In the genomic region with DNA sequence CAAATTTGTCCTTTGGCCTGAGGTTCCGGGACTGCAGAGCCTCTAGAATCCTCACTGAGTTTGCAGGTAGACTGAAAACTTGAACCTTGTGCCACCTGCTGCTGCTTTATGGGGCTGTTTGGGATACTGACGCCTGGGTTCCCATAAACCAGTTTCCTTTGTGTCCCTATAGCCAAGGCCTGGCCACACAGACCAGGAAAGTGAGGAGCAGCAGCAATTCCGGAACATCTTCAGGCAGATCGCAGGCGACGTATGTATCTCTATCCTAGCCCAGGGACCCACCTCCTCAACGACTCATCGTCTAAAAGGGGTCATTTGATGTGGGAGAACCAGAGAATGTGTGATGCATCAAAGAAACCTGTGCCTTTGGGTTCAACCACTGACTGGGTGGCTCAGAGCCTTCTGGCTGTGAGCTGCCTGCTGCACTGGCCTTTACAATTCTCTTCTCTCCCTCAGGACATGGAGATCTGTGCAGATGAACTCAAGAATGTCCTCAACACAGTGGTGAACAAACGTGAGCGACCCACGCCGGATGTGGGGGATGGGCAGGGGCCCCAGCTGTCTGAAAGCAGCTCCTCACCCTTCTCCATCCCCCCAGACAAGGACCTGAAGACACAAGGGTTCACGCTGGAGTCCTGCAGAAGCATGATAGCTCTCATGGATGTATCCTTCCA, we compare ENCODE assay signal across 12 mouse cellular contexts. TPM values are rescaled to one million over a fixed set of nuclear protein-coding genes. Genes with fewer than 3 reads are reported as not detected.
A peak's percentile ranks its signal among the peaks of the same experiment; 100 is the strongest.
DNase-seq lines count a peak whose midpoint lies in the region; ATAC-seq and TF ChIP-seq lines count a peak whose summit lies in the region.
"Had no signal": no experiment of that assay in that cellular context is flagged by ENCODE, and none has a peak within 500 bp of the region (broad histone marks: within the 10 kb centered on the region; RNA-seq: fewer than 3 reads in every experiment).

No protein-coding gene starts in this region.

- no peak for ATAC-seq in heart, embryonic 11.5 days (replicated peaks; ENCODE audit: insufficient number of reproducible peaks, low FRiP score, low TSS enrichment)
- ATAC-seq in limb, embryonic 14.5 days (ENCODE audit: low FRiP score, low read depth), result no peak
- ATAC-seq: forebrain, embryonic 14.5 days had no signal

- H3K4me3 ChIP-seq in heart, embryonic 10.5 days, result no peak overlapping the region
- no peak overlapping the region for H3K4me3 ChIP-seq in heart, embryonic 11.5 days (ENCODE audit: low read depth, low read length)
- no peak overlapping the region for H3K4me3 ChIP-seq in limb, embryonic 14.5 days (replicated peaks; ENCODE audit: low read length)
- no peak overlapping the region for H3K4me3 ChIP-seq in limb, embryonic 10.5 days
- H3K4me3 ChIP-seq: embryonic facial prominence, embryonic 13.5 days had no signal

- H3K4me2 ChIP-seq in heart, embryonic 11.5 days, result no peak overlapping the region
- H3K4me2 ChIP-seq in limb, embryonic 14.5 days (replicated peaks; ENCODE audit: low read depth, low read length, severe bottlenecking), result no peak overlapping the region
- H3K4me2 ChIP-seq: embryonic facial prominence, embryonic 13.5 days had no signal

- no peaks in the 10 kb centered on the region for H3K27me3 ChIP-seq in heart, embryonic 10.5 days (ENCODE audit: insufficient read depth, poor library complexity, severe bottlenecking)
- no peaks in the 10 kb centered on the region for H3K27me3 ChIP-seq in heart, embryonic 11.5 days (ENCODE audit: control insufficient read depth, insufficient read depth, low read length)
- H3K27me3 ChIP-seq in limb, embryonic 14.5 days (ENCODE audit: control insufficient read depth, insufficient read depth, low read length), result no peaks in the 10 kb centered on the region
- H3K27me3 ChIP-seq in limb, embryonic 10.5 days (ENCODE audit: low read depth, poor library complexity, severe bottlenecking), result no peaks in the 10 kb centered on the region
- H3K27me3 ChIP-seq: embryonic facial prominence, embryonic 13.5 days had no signal

- H3K27ac ChIP-seq in heart, embryonic 10.5 days, result peak overlapping the region; percentile 80; the same call in 1 of the 2 replicates
- H3K27ac ChIP-seq in heart, embryonic 11.5 days (ENCODE audit: low read depth, low read length), result no peak overlapping the region
- no peak overlapping the region for H3K27ac ChIP-seq in limb, embryonic 14.5 days (replicated peaks; ENCODE audit: low read depth, low read length)
- H3K27ac ChIP-seq in limb, embryonic 10.5 days, result no peak overlapping the region
- H3K27ac ChIP-seq: embryonic facial prominence, embryonic 13.5 days; liver, embryonic 14.5 days had no signal

- no peak overlapping the region for H3K9ac ChIP-seq in heart, embryonic 11.5 days (ENCODE audit: low read depth, low read length)
- 0 out of 2 replicates have a peak overlapping the region, but pooled peaks have one; percentile 2 for H3K9ac ChIP-seq in limb, embryonic 14.5 days (ENCODE audit: low read depth, low read length, severe bottlenecking)
- H3K9ac ChIP-seq: embryonic facial prominence, embryonic 13.5 days; liver, embryonic 14.5 days had no signal

- no peaks in the 10 kb centered on the region for H3K9me3 ChIP-seq in heart, embryonic 10.5 days
- no peaks in the 10 kb centered on the region for H3K9me3 ChIP-seq in heart, embryonic 11.5 days (replicated peaks; ENCODE audit: control insufficient read depth, low read length)
- no peaks in the 10 kb centered on the region for H3K9me3 ChIP-seq in limb, embryonic 14.5 days (ENCODE audit: control insufficient read depth, low read length)
- H3K9me3 ChIP-seq in limb, embryonic 10.5 days (replicated peaks), result no peaks in the 10 kb centered on the region
- H3K9me3 ChIP-seq: embryonic facial prominence, embryonic 13.5 days had no signal

- DNase-seq in heart, embryonic 10.5 days (ENCODE audit: low spot score), result no peak
- no peak for DNase-seq in limb, embryonic 14.5 days (ENCODE audit: low spot score)
- no peak for DNase-seq in limb, embryonic 10.5 days (ENCODE audit: low spot score)
- DNase-seq in Muller cell, postnatal 12 days (ENCODE audit: inconsistent ontology term), result peak; percentile 26
- peak; percentile 92 to 94 for DNase-seq in thymus, postnatal 10 days (ENCODE audit: low spot score in 2 of 2)
- no peak for DNase-seq in layer of hippocampus, adult 18-20 months (ENCODE audit: low spot score in 2 of 2)
- no peak for DNase-seq in spleen, adult 12 weeks (ENCODE audit: low spot score)
- DNase-seq: gastrocnemius, postnatal 36 days had no signal

- WGBS in heart, embryonic 10.5 days, result 58% methylated on average over 13 of the region's 13 CpGs
- WGBS in heart, embryonic 11.5 days (ENCODE audit: insufficient replicate concordance), result 61% methylated on average over 13 of the region's 13 CpGs
- WGBS in limb, embryonic 14.5 days, result 66% methylated on average over 13 of the region's 13 CpGs
- WGBS in limb, embryonic 10.5 days, result 62% methylated on average over 13 of the region's 13 CpGs

- H3K36me3 ChIP-seq in heart, embryonic 10.5 days, result peaks cover 25% of the 10 kb centered on the region
- H3K36me3 ChIP-seq in heart, embryonic 11.5 days (ENCODE audit: control insufficient read depth, insufficient read depth, low read length), result peaks cover 11% of the 10 kb centered on the region; the same call in 1 of the 2 replicates
- peaks cover 21% of the 10 kb centered on the region for H3K36me3 ChIP-seq in limb, embryonic 14.5 days (ENCODE audit: control insufficient read depth, insufficient read depth, low read length)
- H3K36me3 ChIP-seq in limb, embryonic 10.5 days, result peaks cover 31% of the 10 kb centered on the region

- peaks cover 45% of the 10 kb centered on the region for H3K4me1 ChIP-seq in heart, embryonic 10.5 days
- peaks cover 31% of the 10 kb centered on the region for H3K4me1 ChIP-seq in heart, embryonic 11.5 days (ENCODE audit: control insufficient read depth, insufficient read depth, low read length)
- no peaks in the 10 kb centered on the region for H3K4me1 ChIP-seq in limb, embryonic 14.5 days (ENCODE audit: control insufficient read depth, insufficient read depth, low read length)
- H3K4me1 ChIP-seq in limb, embryonic 10.5 days, result peaks cover 12% of the 10 kb centered on the region; the same call in 1 of the 2 replicates

- no peak for TF ChIP-seq POLR2A in limb, embryonic 14.5 days (IDR thresholded peaks at IDR 0.05; ENCODE audit: borderline replicate concordance, extremely low read depth, insufficient read depth, insufficient read length)

RNA-seq across cellular contexts. Expression of a gene that starts 46.2 kb away (rescaled TPM):
- 5.2 and 6.3 TPM in 2 replicates for polyA plus RNA-seq in heart, embryonic 10.5 days (2016; fragmentation: Nextera tagmentation; extraction: Ambion mirVana)
- polyA plus RNA-seq in heart, embryonic 11.5 days (2014; fragmentation: Nextera tagmentation; extraction: Ambion mirVana), result 5.2 and 7.0 TPM in 2 replicates
- polyA plus RNA-seq in limb, embryonic 14.5 days (2012; rRNA removed), result 6.0 and 6.4 TPM in 2 replicates
- 2.9 and 4.2 TPM in 2 replicates for polyA plus RNA-seq in limb, embryonic 14.5 days (2014; fragmentation: Nextera tagmentation; extraction: Ambion mirVana)
- polyA plus RNA-seq in limb, embryonic 10.5 days (2016; fragmentation: Nextera tagmentation; extraction: Ambion mirVana), result 0.30 and 0.58 TPM in 2 replicates
- total RNA-seq in layer of hippocampus, adult 18-20 months (2021), result 10 to 100 TPM; 15.6 to 16.9 TPM

Comparison
In these comparisons a context has a peak if more than half of its experiments do, and no peak if none do; other contexts are left out.
1. DNase-seq: peak in Muller cell, postnatal 12 days (single experiment) and thymus, postnatal 10 days (2 of 2); none in heart, embryonic 10.5 days (single experiment), limb, embryonic 14.5 days (single experiment), limb, embryonic 10.5 days (single experiment), layer of hippocampus, adult 18-20 months (0 of 2) and spleen, adult 12 weeks (single experiment).